Mouse (Mus musculus) CH12.LX (cell line): ENCODE data around the gene Cox18.

Source experiments
- CTCF ChIP-seq, 2 experiments: IDR thresholded peaks in 1 of 2; conservative IDR thresholded peaks in 1 of 2; 2 replicates each; pipeline ENCODE4 v1.5.1; 2011 to 2012; ENCODE audit warnings: low read depth in 2 of 2, low read length in 2 of 2, improper control_type of control experiment in 1 of 2, inconsistent platforms in 1 of 2, mild to moderate bottlenecking in 1 of 2, moderate library complexity in 1 of 2
- MAX ChIP-seq: IDR thresholded peaks from 2 replicates; pipeline ENCODE4 v1.6.1; 2011; ENCODE audit warnings: low read length, improper control_type of control experiment
- MXI1 ChIP-seq: IDR thresholded peaks from 2 replicates; pipeline ENCODE4 v1.6.1; 2011; ENCODE audit warnings: mild to moderate bottlenecking, low read depth, low read length, improper control_type of control experiment
- MYC ChIP-seq: IDR thresholded peaks from 2 replicates; pipeline ENCODE4 v1.6.1; 2011; ENCODE audit warnings: low read depth, mild to moderate bottlenecking, improper control_type of control experiment, low read length
- NELFE ChIP-seq: IDR thresholded peaks from 2 replicates; pipeline ENCODE4 v1.6.1; 2011; ENCODE audit warnings: low read depth, low read length, improper control_type of control experiment
- POLR2A ChIP-seq: IDR thresholded peaks from 2 replicates; pipeline ENCODE4 v1.6.1; 2011; ENCODE audit warnings: low read depth, mild to moderate bottlenecking, improper control_type of control experiment, low read length
- RAD21 ChIP-seq: IDR thresholded peaks from 2 replicates; pipeline ENCODE4 v1.6.1; 2011; ENCODE audit warnings: low read depth, mild to moderate bottlenecking, low read length, improper control_type of control experiment, moderate library complexity
- RCOR1 ChIP-seq: conservative IDR thresholded peaks from 2 replicates; pipeline ENCODE4 v1.6.1; 2012; ENCODE audit warnings: low read depth, mild to moderate bottlenecking, inconsistent platforms, low read length, improper control_type of control experiment
- SMC3 ChIP-seq: IDR thresholded peaks from 2 replicates; pipeline ENCODE4 v1.6.1; 2011; ENCODE audit warnings: low read depth, low read length, improper control_type of control experiment
- TBP ChIP-seq: conservative IDR thresholded peaks from 2 replicates; pipeline ENCODE4 v1.6.1; 2011; ENCODE audit warnings: low read depth, low read length, improper control_type of control experiment
- USF1 ChIP-seq: IDR thresholded peaks from 2 replicates; pipeline ENCODE4 v1.6.1; 2014; ENCODE audit warnings: low read depth, mild to moderate bottlenecking, inconsistent platforms, low read length, improper control_type of control experiment
- USF2 ChIP-seq: conservative IDR thresholded peaks from 2 replicates; pipeline ENCODE4 v1.6.1; 2011; ENCODE audit warnings: low read depth, low read length, improper control_type of control experiment
- ZKSCAN1 ChIP-seq: IDR thresholded peaks from 2 replicates; pipeline ENCODE4 v1.6.1; 2012; ENCODE audit warnings: low read depth, inconsistent platforms, low read length, improper control_type of control experiment, borderline replicate concordance

GRCm38 (mm10) chr5:90179094-90179493, 44.7 kb downstream of the Cox18 start:
- TF ChIP-seq CTCF (conservative IDR thresholded peaks at IDR 0.05 in 1 of 2, IDR thresholded peaks at IDR 0.05 in 1 of 2; ENCODE audit: low read depth in 2 of 2, low read length in 2 of 2) (no peak), RCOR1 (no peak), MAX (no peak), POLR2A (no peak), NELFE (no peak), TBP (no peak), USF1 (no peak), MXI1 (no peak), MYC (no peak), ZKSCAN1 (no peak), SMC3 (no peak), USF2 (no peak), RAD21 (no peak)
